Mouse (Mus musculus): ENCODE results near the gene Sbno2.

Sbno2 gene

GRCm38 (mm10) chr10:80105460-80105859, at the start of gene Sbno2:
Gene Sbno2, minus strand, starts transcription at chr10:80105571.
- DNase-seq (ENCODE audit: low spot score in 2 of 2): peak in 1 of 2 experiments; percentile 38

- no peak for DNase-seq (ENCODE audit: low spot score in 2 of 2)
These were observed 49.0 kb upstream of the Sbno2 start for GRCm38 (mm10) chr10:80154384-80154783.

- DNase-seq (ENCODE audit: low spot score in 2 of 2): no peak
These were observed 48.3 kb upstream of the Sbno2 start for GRCm38 (mm10) chr10:80153713-80154112.

- peak; percentile 56 to 57 for DNase-seq (ENCODE audit: low spot score in 2 of 2)
These were observed 47.5 kb upstream of the Sbno2 start for GRCm38 (mm10) chr10:80152873-80153260.

DNA sequence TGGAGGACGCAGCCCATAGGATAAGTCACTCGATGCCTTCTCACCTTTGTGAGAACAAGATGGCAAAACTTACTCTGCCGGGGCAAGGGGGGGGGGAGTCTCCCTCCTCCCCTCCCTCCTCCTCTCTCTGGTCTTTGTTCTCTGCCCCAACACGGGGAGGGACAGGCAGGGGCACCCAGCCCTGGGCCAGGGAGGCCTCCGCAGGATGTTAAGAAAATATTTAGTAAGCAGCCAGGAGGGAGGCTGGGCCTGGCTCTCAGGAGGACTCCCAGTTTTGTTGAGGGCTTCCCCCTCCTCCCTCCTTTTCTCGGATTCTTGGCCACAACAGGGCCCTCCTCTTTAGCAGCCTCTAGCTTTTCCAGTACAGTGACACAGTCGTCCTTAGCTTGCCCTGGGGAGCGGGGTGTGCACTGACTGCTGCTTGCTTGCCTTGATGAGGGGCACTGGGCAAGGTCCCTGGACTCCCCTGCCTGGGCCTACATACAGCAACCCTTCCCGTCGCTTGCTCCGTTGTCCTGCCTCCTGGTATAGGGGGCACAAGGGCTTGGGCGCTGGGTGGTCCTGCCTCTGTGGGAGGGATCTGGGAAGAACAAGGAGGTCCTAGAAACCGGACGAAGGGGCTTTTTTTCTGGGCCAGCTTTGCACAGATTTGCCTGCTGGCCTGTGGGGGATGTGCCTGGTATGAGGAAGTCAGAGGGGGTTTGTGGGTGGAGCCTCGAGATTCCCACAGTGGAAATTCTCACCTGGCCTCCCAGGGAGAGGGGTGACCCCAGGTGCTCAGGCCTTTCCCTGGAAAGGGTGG, 46.9 kb upstream of the Sbno2 start:
- no peak for DNase-seq (ENCODE audit: low spot score in 2 of 2)

GRCm38 (mm10) chr10:80151211-80152034, 46.1 kb upstream of the Sbno2 start:
- DNase-seq (ENCODE audit: low spot score in 2 of 2): peak; percentile 55 to 68

GRCm38 (mm10) chr10:80150226-80151210, 45.1 kb upstream of the Sbno2 start:
- peak; percentile 53 to 67 for DNase-seq (ENCODE audit: low spot score in 2 of 2)

GRCm38 (mm10) chr10:80149291-80150225, 44.2 kb upstream of the Sbno2 start:
- DNase-seq (ENCODE audit: low spot score in 2 of 2): peak; percentile 94 to 97

DNA sequence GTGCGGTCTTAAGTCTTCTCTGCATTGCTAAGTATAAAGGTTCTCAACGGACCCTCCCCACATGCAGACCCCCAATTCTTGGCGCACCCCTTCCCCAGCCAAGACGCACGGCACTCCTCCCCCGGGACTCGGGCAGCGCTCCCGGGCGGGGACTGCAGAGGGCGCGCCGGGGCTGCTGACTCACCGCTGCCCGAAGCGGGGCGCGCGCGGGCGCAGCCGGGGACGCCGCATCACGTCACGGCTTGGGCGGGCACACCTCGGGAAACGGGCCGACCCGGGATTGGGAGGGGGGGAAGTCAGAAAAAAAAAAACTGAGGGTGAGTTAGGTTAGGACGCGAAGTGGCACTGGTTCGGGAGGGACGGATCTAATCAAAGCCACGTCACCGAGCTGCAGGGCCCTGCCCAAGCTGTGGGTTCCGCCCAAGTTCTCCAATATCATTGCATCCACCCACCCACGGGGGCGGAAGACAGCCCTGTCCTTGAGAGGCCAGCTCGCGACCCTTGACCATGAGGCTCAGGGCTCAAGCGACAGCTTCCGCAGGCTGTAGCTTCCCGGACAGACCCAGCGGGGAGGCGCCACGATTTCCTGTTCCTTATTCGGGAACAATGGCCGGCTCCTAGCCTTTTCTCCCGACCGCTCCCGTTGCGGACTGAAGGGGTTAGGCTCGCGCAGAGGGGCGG, 43.4 kb upstream of the Sbno2 start:
- peak; percentile 91 to 92 for DNase-seq (ENCODE audit: low spot score in 2 of 2)

DNA sequence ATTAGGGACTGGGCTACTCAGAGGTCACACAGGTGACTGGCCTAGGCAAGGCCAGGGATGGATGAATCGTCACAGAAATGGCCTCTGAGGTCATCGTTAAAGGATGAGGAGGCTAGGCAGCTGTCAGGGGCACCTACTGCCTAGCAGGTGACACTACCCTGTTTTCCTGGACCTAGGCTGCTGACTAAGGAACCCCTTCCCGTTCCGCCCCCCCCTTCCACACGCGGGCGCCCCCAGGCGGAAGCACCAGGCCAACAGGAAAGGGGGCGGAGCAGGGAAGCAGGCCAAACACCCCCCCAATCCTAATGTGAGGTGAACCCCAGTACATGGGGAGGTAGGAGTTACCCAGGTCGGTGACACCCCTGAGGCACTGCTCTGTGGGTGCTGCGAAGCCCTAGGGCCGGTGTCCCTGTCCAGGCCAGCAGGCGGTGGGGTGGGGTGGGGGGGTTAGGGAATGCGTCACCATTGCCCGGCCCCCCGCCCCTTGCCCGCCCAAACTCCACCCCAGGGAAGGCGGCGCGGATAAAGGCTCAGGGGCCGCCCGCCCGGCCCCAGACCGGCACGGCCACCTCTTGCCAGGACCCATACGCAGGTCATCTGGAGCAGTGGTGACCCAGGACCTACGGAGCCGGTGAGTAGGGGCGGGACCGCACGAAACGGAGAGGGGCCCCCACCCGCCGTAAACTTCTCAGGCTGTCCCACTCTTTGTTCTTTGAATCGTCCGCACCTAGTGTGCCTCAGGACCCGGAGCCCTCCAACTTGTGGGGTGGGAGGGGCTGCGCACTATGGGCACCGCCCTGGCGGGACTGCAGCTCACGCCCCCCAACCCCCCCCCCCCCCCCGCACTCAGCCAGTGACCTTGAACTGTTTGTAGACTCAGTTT, 42.6 kb upstream of the Sbno2 start, which contains the start of gene Midn:
Gene Midn, plus strand, starts transcription at position 554 of the 883 bp plus-strand sequence.
- DNase-seq (ENCODE audit: low spot score in 2 of 2): peak; percentile 45 to 61

DNA sequence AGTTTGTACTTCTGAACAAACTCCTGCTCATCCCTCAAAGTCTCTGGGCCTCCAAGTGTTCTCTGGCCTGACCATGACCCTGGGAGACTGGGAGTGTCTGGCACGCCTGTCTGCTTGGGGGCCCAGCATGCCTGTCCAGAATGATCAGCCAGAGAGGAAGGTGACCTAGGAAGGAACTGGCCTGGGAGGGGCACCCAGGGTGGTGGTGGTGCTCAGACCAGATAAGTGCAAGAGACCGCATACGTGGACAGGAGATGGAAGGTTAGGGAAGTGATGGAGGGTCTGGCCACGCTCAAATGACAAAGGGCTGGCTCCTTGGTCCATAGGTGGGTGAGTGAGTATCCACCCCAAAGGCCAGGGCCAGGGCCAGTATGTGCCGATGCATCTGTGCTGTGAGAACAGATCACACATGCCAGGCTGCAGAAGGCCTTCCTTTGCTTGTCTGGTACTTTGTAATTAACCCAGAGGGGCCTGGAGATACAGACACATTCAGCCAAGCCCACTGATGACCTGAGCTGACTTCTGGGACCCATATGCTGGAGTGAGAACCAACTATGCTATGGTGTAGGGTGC, 41.9 kb upstream of the Sbno2 start:
- no peak for DNase-seq (ENCODE audit: low spot score in 2 of 2)

- DNase-seq (ENCODE audit: low spot score in 2 of 2): no peak
These were observed 41.2 kb upstream of the Sbno2 start for GRCm38 (mm10) chr10:80146568-80147011.

DNA sequence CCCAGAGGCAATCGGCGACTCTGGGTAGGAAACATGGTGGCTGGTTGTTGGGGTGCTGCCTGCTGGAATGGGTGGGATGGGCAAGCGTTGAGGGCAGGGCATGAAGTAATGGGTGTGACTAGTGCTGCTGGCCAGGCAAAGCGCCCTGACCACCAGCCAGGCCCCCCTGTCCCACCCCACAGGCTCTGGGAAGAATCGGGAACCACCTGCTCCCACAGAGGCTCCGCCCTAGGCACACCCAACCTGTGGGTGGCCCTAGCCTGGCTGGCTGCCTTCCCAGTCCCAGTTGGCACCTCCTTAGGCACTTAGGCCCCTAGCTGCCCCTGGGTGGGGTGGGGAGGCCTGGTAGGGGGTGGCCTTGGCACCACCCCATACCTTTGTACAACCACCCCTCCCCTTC, 40.5 kb upstream of the Sbno2 start:
- DNase-seq (ENCODE audit: low spot score in 2 of 2): no peak

DNA sequence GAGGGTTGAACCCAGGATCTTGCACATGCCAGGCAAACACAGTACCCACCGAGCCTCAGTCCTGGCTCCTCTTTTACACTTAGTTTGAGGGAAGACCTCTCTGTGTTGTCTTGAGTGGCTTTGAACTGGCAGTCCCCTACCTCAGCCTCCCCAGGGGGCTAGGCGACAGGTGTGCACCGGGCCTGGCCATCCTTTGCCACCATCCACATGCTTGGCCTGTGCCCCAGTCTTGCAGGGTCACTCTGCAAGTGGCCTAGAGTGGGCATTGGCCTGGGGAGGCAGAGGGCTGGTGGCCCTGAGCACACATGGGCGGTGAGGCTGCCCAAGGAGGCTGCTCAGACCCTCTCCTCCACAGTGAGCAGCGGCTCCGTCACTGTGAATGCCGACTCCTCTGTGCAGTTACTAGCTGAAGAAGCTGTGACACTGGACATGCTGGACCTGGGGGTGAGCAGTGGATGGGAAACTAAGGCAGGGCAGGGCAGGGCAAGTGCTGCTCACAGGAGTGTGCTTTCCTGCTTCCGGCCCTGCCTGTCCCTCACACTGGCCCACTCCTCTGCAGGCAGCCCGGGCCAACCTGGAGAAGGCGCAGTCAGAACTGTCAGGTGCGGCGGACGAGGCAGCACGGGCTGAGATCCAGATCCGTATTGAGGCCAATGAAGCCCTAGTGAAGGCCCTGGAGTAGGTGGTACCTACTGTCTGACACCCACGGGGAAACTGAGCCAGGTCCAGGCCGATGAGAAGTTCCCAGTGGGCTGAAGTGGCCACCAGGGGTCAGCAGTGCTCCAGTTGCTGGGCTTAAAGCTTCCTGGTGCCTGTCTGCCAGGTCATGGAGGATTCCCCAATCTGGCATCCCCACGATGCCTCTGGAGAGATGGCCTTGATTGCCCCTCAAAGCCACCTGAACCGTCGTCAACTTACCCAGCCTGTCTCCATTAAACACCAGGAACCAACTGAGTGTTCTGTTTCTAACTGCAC, 39.8 kb upstream of the Sbno2 start:
- peak; percentile 53 to 76 for DNase-seq (ENCODE audit: low spot score in 2 of 2)

- no peak for DNase-seq (ENCODE audit: low spot score in 2 of 2)
These were observed 38.8 kb upstream of the Sbno2 start for GRCm38 (mm10) chr10:80144159-80144558.

- no peak for DNase-seq (ENCODE audit: low spot score in 2 of 2)
These were observed 38.3 kb upstream of the Sbno2 start for GRCm38 (mm10) chr10:80143664-80144063.

- peak in 1 of 2 experiments; percentile 45 for DNase-seq (ENCODE audit: low spot score in 2 of 2)
These were observed 37.2 kb upstream of the Sbno2 start for GRCm38 (mm10) chr10:80142530-80142925.
